Mouse (Mus musculus): ENCODE data around the gene Hmcn1. TPM values are rescaled to one million over a fixed set of nuclear protein-coding genes. Genes with fewer than 3 reads are reported as not detected.
A peak's percentile ranks its signal among the peaks of the same experiment; 100 is the strongest.

Hmcn1 gene
- polyA plus RNA-seq, 1 experiment from 2014 or later: 22.1 TPM

- no peak overlapping the region for H3K4me2 ChIP-seq (replicated peaks; ENCODE audit: low read depth, low read length)
- H3K9me3 ChIP-seq (ENCODE audit: control insufficient read depth, low read depth, low read length): no peaks in the 10 kb centered on the region
- WGBS: 30% methylated on average over 4 of the region's 4 CpGs
- H3K27ac ChIP-seq (ENCODE audit: low read length): no peak overlapping the region
- no peaks in the 10 kb centered on the region for H3K36me3 ChIP-seq (ENCODE audit: control insufficient read depth, insufficient read depth, low read length)
- no peak for ATAC-seq (ENCODE audit: insufficient number of reproducible peaks, insufficient read depth, low FRiP score, low read depth)
- H3K4me3 ChIP-seq (ENCODE audit: low read depth, low read length): no peak overlapping the region
- no peak overlapping the region for H3K9ac ChIP-seq (replicated peaks; ENCODE audit: low read depth, low read length)
- 0 out of 2 replicates have a peak, but pooled peaks cover 2% of the 10 kb centered on the region for H3K27me3 ChIP-seq (ENCODE audit: control insufficient read depth, insufficient read depth, low read length)
- peaks cover 5% of the 10 kb centered on the region; the same call in 1 of the 2 replicates for H3K4me1 ChIP-seq (ENCODE audit: control insufficient read depth, insufficient read depth, low read length)
Observed at GRCm38 (mm10) chr1:151007747-151008146, 14.5 kb upstream of the Hmcn1 start.

GRCm38 (mm10) chr1:151004007-151004406 is 10.8 kb upstream of the Hmcn1 start:
- no peak for ATAC-seq (ENCODE audit: insufficient number of reproducible peaks, insufficient read depth, low FRiP score, low read depth)
- no peaks in the 10 kb centered on the region for H3K9me3 ChIP-seq (ENCODE audit: control insufficient read depth, low read depth, low read length)
- 29% methylated on average over 5 of the region's 5 CpGs for WGBS

GRCm38 (mm10) chr1:151001868-151002428 is 8.7 kb upstream of the Hmcn1 start:
- no peak for ATAC-seq (ENCODE audit: insufficient number of reproducible peaks, insufficient read depth, low FRiP score, low read depth)
- no peaks in the 10 kb centered on the region; the same call in 1 of the 2 replicates for H3K4me1 ChIP-seq (ENCODE audit: control insufficient read depth, insufficient read depth, low read length)
- no peaks in the 10 kb centered on the region for H3K27me3 ChIP-seq (ENCODE audit: control insufficient read depth, insufficient read depth, low read length)
- 86% methylated on average over 8 of the region's 8 CpGs for WGBS
- H3K27ac ChIP-seq (ENCODE audit: low read length): no peak overlapping the region
- no peaks in the 10 kb centered on the region for H3K9me3 ChIP-seq (ENCODE audit: control insufficient read depth, low read depth, low read length)
- H3K4me2 ChIP-seq (replicated peaks; ENCODE audit: low read depth, low read length): no peak overlapping the region
- no peaks in the 10 kb centered on the region for H3K36me3 ChIP-seq (ENCODE audit: control insufficient read depth, insufficient read depth, low read length)
- no peak overlapping the region for H3K4me3 ChIP-seq (ENCODE audit: low read depth, low read length)
- H3K9ac ChIP-seq (replicated peaks; ENCODE audit: low read depth, low read length): no peak overlapping the region

More at GRCm38 (mm10) chr1:151004007-151004406, 10.8 kb upstream of the Hmcn1 start:
- Histone ChIP-seq H3K4me3 (ENCODE audit: low read depth, low read length) (no peak overlapping the region), H3K9ac (replicated peaks; ENCODE audit: low read depth, low read length) (no peak overlapping the region), H3K4me1 (ENCODE audit: control insufficient read depth, insufficient read depth, low read length) (peaks cover 5% of the 10 kb centered on the region; the same call in 1 of the 2 replicates), H3K27me3 (ENCODE audit: control insufficient read depth, insufficient read depth, low read length) (no peaks in the 10 kb centered on the region), H3K27ac (ENCODE audit: low read length) (no peak overlapping the region), H3K4me2 (replicated peaks; ENCODE audit: low read depth, low read length) (no peak overlapping the region), H3K36me3 (ENCODE audit: control insufficient read depth, insufficient read depth, low read length) (no peaks in the 10 kb centered on the region)

DNA sequence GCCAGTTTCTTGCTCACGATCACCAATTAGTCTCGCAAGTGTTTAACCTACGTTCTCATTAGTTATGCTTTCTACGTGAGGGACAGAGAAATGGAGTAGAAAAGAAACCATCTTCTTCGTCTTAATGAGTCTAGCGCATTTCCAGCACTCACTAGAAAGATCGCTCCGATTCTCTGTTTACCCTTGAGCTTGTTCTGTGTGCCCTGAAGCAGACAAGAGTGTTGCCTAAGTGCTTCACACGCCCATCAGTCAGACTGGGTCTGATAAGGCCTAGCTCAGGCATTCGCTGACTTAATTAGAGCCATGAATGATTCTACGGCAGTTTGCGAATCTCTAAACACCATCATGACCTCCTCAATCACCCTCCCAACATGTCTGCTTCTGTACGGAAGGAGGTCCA is 7.5 kb upstream of the Hmcn1 start:
- H3K4me1 ChIP-seq (ENCODE audit: control insufficient read depth, insufficient read depth, low read length): no peaks in the 10 kb centered on the region; the same call in 1 of the 2 replicates
- H3K9ac ChIP-seq (replicated peaks; ENCODE audit: low read depth, low read length): no peak overlapping the region
- H3K9me3 ChIP-seq (ENCODE audit: control insufficient read depth, low read depth, low read length): 0 out of 2 replicates have a peak, but pooled peaks cover 3% of the 10 kb centered on the region
- no peaks in the 10 kb centered on the region for H3K36me3 ChIP-seq (ENCODE audit: control insufficient read depth, insufficient read depth, low read length)
- H3K27ac ChIP-seq (ENCODE audit: low read length): no peak overlapping the region
- H3K4me2 ChIP-seq (replicated peaks; ENCODE audit: low read depth, low read length): 0 out of 2 replicates have a peak overlapping the region, but pooled peaks have one; percentile 13
- H3K27me3 ChIP-seq (ENCODE audit: control insufficient read depth, insufficient read depth, low read length): no peaks in the 10 kb centered on the region
- 31% methylated on average over 13 of the region's 13 CpGs for WGBS
- no peak for ATAC-seq (ENCODE audit: insufficient number of reproducible peaks, insufficient read depth, low FRiP score, low read depth)
- H3K4me3 ChIP-seq (ENCODE audit: low read depth, low read length): no peak overlapping the region

DNA sequence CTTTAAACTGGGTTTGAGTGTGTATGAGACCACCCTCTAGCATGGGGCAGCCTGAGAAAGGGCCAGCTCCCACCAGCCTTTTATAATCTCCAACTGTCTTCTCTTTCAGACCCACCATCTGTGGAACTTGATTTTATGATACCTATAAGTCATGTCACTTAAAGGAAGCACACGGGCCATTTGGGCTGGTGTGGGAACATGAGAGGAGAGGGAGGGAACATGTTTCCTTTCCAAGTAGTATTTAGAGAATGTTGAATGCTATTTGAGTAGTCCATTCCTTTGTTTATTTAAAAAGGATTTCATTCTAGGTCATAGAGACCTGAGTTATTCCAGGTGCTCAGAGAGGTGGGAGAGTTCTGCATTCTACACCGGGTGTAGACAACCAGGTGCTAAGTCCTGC is 1.4 kb upstream of the Hmcn1 start:
- H3K9me3 ChIP-seq (ENCODE audit: control insufficient read depth, low read depth, low read length): 0 out of 2 replicates have a peak, but pooled peaks cover 3% of the 10 kb centered on the region
- no peak overlapping the region for H3K4me3 ChIP-seq (ENCODE audit: low read depth, low read length)
- no peaks in the 10 kb centered on the region for H3K27me3 ChIP-seq (ENCODE audit: control insufficient read depth, insufficient read depth, low read length)
- no peak overlapping the region for H3K4me2 ChIP-seq (replicated peaks; ENCODE audit: low read depth, low read length)
- H3K36me3 ChIP-seq (ENCODE audit: control insufficient read depth, insufficient read depth, low read length): no peaks in the 10 kb centered on the region
- H3K27ac ChIP-seq (ENCODE audit: low read length): no peak overlapping the region
- H3K9ac ChIP-seq (replicated peaks; ENCODE audit: low read depth, low read length): no peak overlapping the region
- ATAC-seq (ENCODE audit: insufficient number of reproducible peaks, insufficient read depth, low FRiP score, low read depth): no peak
- no peaks in the 10 kb centered on the region; the same call in 1 of the 2 replicates for H3K4me1 ChIP-seq (ENCODE audit: control insufficient read depth, insufficient read depth, low read length)
- WGBS: 17% methylated on average over 2 of the region's 2 CpGs

- Histone ChIP-seq H3K36me3 (ENCODE audit: control insufficient read depth, insufficient read depth, low read length) (no peaks in the 10 kb centered on the region), H3K9me3 (ENCODE audit: control insufficient read depth, low read depth, low read length) (0 out of 2 replicates have a peak, but pooled peaks cover 3% of the 10 kb centered on the region), H3K9ac (replicated peaks; ENCODE audit: low read depth, low read length) (peak overlapping the region; percentile 39; the same call in 1 of the 2 replicates), H3K27ac (ENCODE audit: low read length) (peak overlapping the region; percentile 70; the same call in 1 of the 2 replicates), H3K4me2 (replicated peaks; ENCODE audit: low read depth, low read length) (peak overlapping the region; percentile 61), H3K4me1 (ENCODE audit: control insufficient read depth, insufficient read depth, low read length) (no peaks in the 10 kb centered on the region; the same call in 1 of the 2 replicates), H3K4me3 (ENCODE audit: low read depth, low read length) (peak overlapping the region; percentile 45), H3K27me3 (ENCODE audit: control insufficient read depth, insufficient read depth, low read length) (no peaks in the 10 kb centered on the region)
- WGBS: 2% methylated on average over 6 of the region's 6 CpGs
- no peak for ATAC-seq (ENCODE audit: insufficient number of reproducible peaks, insufficient read depth, low FRiP score, low read depth)
Observed at GRCm38 (mm10) chr1:150992711-150993161, 499 bp downstream of the Hmcn1 start.

GRCm38 (mm10) chr1:150991745-150992554 is 1.3 kb downstream of the Hmcn1 start:
- Histone ChIP-seq H3K36me3 (ENCODE audit: control insufficient read depth, insufficient read depth, low read length) (no peaks in the 10 kb centered on the region), H3K4me3 (ENCODE audit: low read depth, low read length) (peak overlapping the region; percentile 45), H3K9me3 (ENCODE audit: control insufficient read depth, low read depth, low read length) (0 out of 2 replicates have a peak, but pooled peaks cover 3% of the 10 kb centered on the region), H3K27ac (ENCODE audit: low read length) (no peak overlapping the region), H3K4me2 (replicated peaks; ENCODE audit: low read depth, low read length) (peak overlapping the region; percentile 61), H3K4me1 (ENCODE audit: control insufficient read depth, insufficient read depth, low read length) (no peaks in the 10 kb centered on the region; the same call in 1 of the 2 replicates), H3K27me3 (ENCODE audit: control insufficient read depth, insufficient read depth, low read length) (no peaks in the 10 kb centered on the region), H3K9ac (replicated peaks; ENCODE audit: low read depth, low read length) (0 out of 2 replicates have a peak overlapping the region, but pooled peaks have one; percentile 25)
- ATAC-seq (ENCODE audit: insufficient number of reproducible peaks, insufficient read depth, low FRiP score, low read depth): no peak
- WGBS: 2% methylated on average over 10 of the region's 10 CpGs

- H3K9ac ChIP-seq (replicated peaks; ENCODE audit: low read depth, low read length): no peak overlapping the region
- H3K27ac ChIP-seq (ENCODE audit: low read length): no peak overlapping the region
- H3K4me2 ChIP-seq (replicated peaks; ENCODE audit: low read depth, low read length): no peak overlapping the region
- no peak for ATAC-seq (ENCODE audit: insufficient number of reproducible peaks, insufficient read depth, low FRiP score, low read depth)
- 65% methylated on average over 4 of the region's 4 CpGs for WGBS
- H3K9me3 ChIP-seq (ENCODE audit: control insufficient read depth, low read depth, low read length): no peaks in the 10 kb centered on the region
- 0 out of 2 replicates have a peak, but pooled peaks cover 7% of the 10 kb centered on the region for H3K4me1 ChIP-seq (ENCODE audit: control insufficient read depth, insufficient read depth, low read length)
- no peaks in the 10 kb centered on the region for H3K27me3 ChIP-seq (ENCODE audit: control insufficient read depth, insufficient read depth, low read length)
- H3K4me3 ChIP-seq (ENCODE audit: low read depth, low read length): no peak overlapping the region
- H3K36me3 ChIP-seq (ENCODE audit: control insufficient read depth, insufficient read depth, low read length): no peaks in the 10 kb centered on the region
Observed at GRCm38 (mm10) chr1:150984888-150985287, 8.3 kb downstream of the Hmcn1 start.
